Mouse (Mus musculus) kidney, embryonic 15.5 days (tissue): ENCODE data around the gene Drd2. TPM values are rescaled to one million over a fixed set of nuclear protein-coding genes. Genes with fewer than 3 reads are reported as not detected.

Experiments
- ATAC-seq: fragments of 200-750 bp; cut with Nextera tagmentation; replicated peaks from 2 replicates; pipeline ENCODE4 v1.8.0; 2017; ENCODE audit warnings: moderate TSS enrichment; ENCODE audit not compliant: low FRiP score
- H3K27ac ChIP-seq: fragments of 300-500 bp; sonication (generic); 2 replicates; pipeline ENCODE4 v1.5.1; 2015; ENCODE audit warnings: mild to moderate bottlenecking, inconsistent platforms
- H3K27me3 ChIP-seq: fragments of 300-500 bp; sonication (generic); 2 replicates; pipeline ENCODE4 v1.6.1; 2015; ENCODE audit warnings: inconsistent platforms
- H3K36me3 ChIP-seq: fragments of 300-500 bp; sonication (generic); 2 replicates; pipeline ENCODE4 v1.6.1; 2015; ENCODE audit warnings: inconsistent platforms
- H3K4me1 ChIP-seq: fragments of 300-500 bp; sonication (generic); 2 replicates; pipeline ENCODE4 v1.6.1; 2015; ENCODE audit warnings: inconsistent platforms
- H3K4me2 ChIP-seq: fragments of 300-500 bp; sonication (generic); 2 replicates; pipeline ENCODE4 v1.6.1; 2015; ENCODE audit warnings: moderate library complexity, mild to moderate bottlenecking, inconsistent platforms
- H3K4me3 ChIP-seq: fragments of 300-500 bp; sonication (generic); replicated peaks from 2 replicates; pipeline ENCODE4 v1.5.1; 2015; ENCODE audit warnings: mild to moderate bottlenecking, inconsistent platforms
- H3K9ac ChIP-seq: fragments of 300-500 bp; sonication (generic); 2 replicates; pipeline ENCODE4 v1.6.1; 2015; ENCODE audit warnings: mild to moderate bottlenecking, inconsistent platforms
- H3K9me3 ChIP-seq: fragments of 300-500 bp; sonication (generic); replicated peaks from 2 replicates; pipeline ENCODE4 v1.6.1; 2016; ENCODE audit warnings: inconsistent platforms
- WGBS: fragments of 180-500 bp; shearing (Covaris S2); methylation state at CpG from one replicate; pipeline ENCODE4 v1.1.7; 2015; ENCODE audit warnings: mixed read lengths; 5-methylcytosine and 5-hydroxymethylcytosine counted together
- polyA plus RNA-seq: library from polyadenylated mRNA; unstranded; fragments of >200 nt; fragmentation: Nextera tagmentation; extraction: Ambion mirVana; gene quantifications from 2 replicates; pipeline ENCODE4 v1.2.1, GENCODE M21; 2015

Drd2 gene
- polyA plus RNA-seq, 1 experiment from 2014 or later = 0.16 TPM

DNA sequence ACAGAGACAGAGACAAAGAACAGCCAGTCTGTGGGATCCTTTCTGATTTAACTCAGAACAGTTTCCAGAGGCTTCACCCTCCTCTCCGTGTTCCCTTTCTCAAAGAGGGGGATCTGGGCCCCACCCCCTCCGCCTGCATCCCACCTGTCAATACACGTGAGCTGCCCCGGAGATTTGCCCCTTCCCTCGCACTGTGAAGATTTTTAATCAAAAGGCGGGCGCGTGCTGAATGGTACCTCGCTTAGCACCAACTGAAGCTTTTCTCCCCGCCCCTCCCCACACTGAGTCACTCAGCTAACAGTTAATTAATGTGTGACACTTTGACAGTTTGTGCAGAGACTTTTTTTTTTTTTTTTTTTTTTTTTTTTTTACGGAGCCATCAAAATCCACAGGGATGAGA lies 45.7 kb downstream of the Drd2 start:
- Histone ChIP-seq H3K4me2 (no peak overlapping the region), H3K4me3 (no peak overlapping the region), H3K27ac (no peak overlapping the region), H3K9me3 (no peaks in the 10 kb centered on the region), H3K36me3 (no peaks in the 10 kb centered on the region), H3K4me1 (0 out of 2 replicates have a peak, but pooled peaks cover 7% of the 10 kb centered on the region), H3K9ac (no peak overlapping the region), H3K27me3 (no peaks in the 10 kb centered on the region)
- WGBS = 51% methylated on average over 11 of the region's 11 CpGs
- no peak for ATAC-seq

DNA sequence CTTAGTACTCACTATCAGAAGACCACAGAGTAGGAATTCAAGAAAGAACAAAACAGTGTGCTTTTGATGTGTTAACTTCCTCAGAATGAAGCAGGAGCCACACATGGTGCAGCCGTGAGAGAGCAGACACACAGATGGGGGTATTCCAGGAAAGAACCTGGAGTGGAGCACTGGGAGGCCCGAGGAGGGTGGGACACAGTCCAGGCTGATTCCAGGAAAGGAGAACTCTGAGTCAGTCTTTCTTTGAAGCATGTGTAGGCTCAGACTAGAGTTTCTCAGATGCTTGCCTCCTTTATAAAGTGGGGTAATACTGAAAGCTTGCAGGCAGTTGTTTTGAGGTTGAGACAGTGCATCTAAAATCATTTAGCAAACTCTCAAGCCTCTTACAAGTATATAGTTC lies 51.8 kb downstream of the Drd2 start:
- Histone ChIP-seq H3K4me1 (no peaks in the 10 kb centered on the region), H3K9me3 (no peaks in the 10 kb centered on the region), H3K27ac (no peak overlapping the region), H3K4me3 (no peak overlapping the region), H3K36me3 (no peaks in the 10 kb centered on the region), H3K9ac (no peak overlapping the region), H3K4me2 (no peak overlapping the region), H3K27me3 (no peaks in the 10 kb centered on the region)
- WGBS = 54% methylated on average over 2 of the region's 2 CpGs
- ATAC-seq = no peak

DNA sequence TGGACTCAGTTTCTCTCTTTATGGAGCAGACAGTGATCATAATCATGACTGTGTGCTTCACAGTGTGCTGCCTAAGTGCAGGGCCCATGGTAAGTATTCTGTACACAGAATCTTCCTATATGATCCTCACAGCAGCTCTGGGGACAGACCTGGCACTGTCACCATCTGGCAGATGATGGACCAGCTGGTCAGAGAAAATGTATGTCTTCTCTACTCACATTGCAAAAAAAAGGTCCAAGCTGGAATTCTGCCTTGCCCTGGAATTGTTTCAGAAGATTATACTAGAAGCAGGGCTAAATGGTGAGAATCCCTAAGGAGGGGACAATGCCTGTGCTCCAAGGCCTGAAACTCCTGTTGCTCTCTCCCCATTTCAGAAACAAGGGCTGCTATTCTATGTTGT lies 55.6 kb downstream of the Drd2 start:
- H3K4me2 ChIP-seq = no peak overlapping the region
- no peaks in the 10 kb centered on the region for H3K9me3 ChIP-seq
- no peaks in the 10 kb centered on the region for H3K4me1 ChIP-seq
- no peaks in the 10 kb centered on the region for H3K36me3 ChIP-seq
- ATAC-seq = no peak
- no peak overlapping the region for H3K9ac ChIP-seq
- no peak overlapping the region for H3K27ac ChIP-seq
- no peak overlapping the region for H3K4me3 ChIP-seq
- H3K27me3 ChIP-seq = no peaks in the 10 kb centered on the region

DNA sequence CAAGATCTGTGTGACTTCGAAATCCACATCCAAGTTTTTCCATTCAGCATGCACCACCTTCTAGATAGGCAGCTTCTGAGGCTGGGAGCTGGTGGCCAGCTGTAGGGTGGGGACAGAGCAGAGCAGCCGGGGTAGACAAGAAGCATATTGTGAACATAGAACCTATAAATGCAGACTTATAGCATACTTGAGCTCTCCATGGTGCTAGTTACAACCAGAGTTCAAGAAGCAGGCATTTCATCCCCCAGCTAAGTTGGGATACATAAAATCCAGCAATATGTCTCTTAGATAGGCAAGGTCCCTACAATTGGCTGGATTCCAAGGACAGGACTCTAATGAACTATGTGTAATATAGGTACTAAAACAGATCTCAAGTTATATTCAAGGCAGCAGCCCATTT lies 63.3 kb downstream of the Drd2 start:
- H3K27me3 ChIP-seq = no peaks in the 10 kb centered on the region
- H3K9ac ChIP-seq = no peak overlapping the region
- ATAC-seq = no peak
- no peaks in the 10 kb centered on the region for H3K4me1 ChIP-seq
- no peak overlapping the region for H3K4me2 ChIP-seq
- no peaks in the 10 kb centered on the region for H3K9me3 ChIP-seq
- no peak overlapping the region for H3K27ac ChIP-seq
- 66% methylated on average over 2 of the region's 2 CpGs for WGBS
- no peaks in the 10 kb centered on the region for H3K36me3 ChIP-seq
- no peak overlapping the region for H3K4me3 ChIP-seq

DNA sequence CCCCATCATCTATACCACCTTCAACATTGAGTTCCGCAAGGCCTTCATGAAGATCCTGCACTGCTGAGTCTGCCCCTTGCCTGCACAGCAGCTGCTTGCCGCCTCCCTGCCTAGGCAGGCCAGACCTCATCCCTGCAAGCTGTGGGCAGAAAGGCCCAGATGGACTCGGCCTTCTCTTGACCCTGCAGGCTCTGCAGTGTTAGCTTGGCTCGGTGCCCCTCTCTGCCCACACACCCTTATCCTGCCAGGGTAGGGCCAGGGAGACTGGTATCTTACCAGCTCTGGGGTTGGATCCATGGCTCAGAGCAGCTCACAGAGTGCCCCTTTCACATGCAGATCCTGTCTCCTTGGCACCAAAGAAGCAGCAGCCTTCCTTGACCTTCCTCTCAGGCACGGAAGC lies 66.6 kb downstream of the Drd2 start:
- Histone ChIP-seq H3K9me3 (no peaks in the 10 kb centered on the region), H3K27ac (no peak overlapping the region), H3K36me3 (no peaks in the 10 kb centered on the region), H3K4me2 (no peak overlapping the region), H3K27me3 (no peaks in the 10 kb centered on the region), H3K4me1 (no peaks in the 10 kb centered on the region), H3K9ac (no peak overlapping the region), H3K4me3 (no peak overlapping the region)
- ATAC-seq = no peak
- WGBS = 89% methylated on average over 5 of the region's 5 CpGs

DNA sequence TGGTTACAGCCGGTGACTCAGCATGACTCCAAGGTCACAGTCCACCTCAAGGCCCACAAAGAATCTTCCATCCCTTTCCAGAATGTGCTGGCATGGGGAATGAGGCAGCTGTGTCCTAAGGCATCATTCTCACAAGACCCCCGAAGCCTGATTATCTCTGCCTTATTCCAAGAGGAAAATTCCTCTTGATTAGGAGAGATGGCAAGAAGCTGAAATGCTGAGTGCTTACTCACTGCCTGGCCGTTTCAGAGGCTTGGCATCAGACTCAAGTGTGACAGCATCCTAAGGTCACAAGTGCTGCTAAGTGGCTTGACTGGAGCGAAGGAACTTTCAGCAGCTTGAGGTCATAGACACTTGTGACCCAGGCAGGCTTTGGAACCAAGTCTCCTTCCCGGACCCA lies 70.2 kb downstream of the Drd2 start:
- Histone ChIP-seq H3K4me1 (no peaks in the 10 kb centered on the region), H3K4me2 (no peak overlapping the region), H3K27me3 (no peaks in the 10 kb centered on the region), H3K27ac (no peak overlapping the region), H3K9me3 (no peaks in the 10 kb centered on the region), H3K36me3 (no peaks in the 10 kb centered on the region), H3K4me3 (no peak overlapping the region), H3K9ac (no peak overlapping the region)
- 88% methylated on average over 5 of the region's 5 CpGs for WGBS
- no peak for ATAC-seq

DNA sequence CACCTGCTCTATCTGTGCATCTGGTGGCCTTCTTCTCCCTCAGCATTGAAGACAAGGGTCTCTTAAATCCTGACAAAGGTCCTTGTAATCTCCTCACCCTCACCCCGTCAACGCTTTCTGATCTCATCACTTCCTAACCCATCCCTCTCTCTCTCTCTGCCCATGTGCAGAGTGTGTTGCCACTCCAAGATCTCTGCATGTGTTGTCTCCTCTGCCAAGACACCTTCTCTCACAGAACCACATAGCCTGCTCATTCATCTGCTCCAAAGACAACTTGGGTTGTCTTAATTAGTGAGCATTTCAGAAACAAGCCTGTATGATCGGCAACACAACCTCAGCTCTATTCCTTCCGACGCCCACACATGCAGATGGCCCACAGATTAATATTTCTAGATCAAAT lies 83.4 kb downstream of the Drd2 start:
- H3K27ac ChIP-seq = no peak overlapping the region
- no peaks in the 10 kb centered on the region for H3K27me3 ChIP-seq
- 87% methylated on average over 5 of the region's 5 CpGs for WGBS
- H3K9ac ChIP-seq = no peak overlapping the region
- no peak for ATAC-seq
- no peaks in the 10 kb centered on the region for H3K9me3 ChIP-seq
- no peaks in the 10 kb centered on the region for H3K4me1 ChIP-seq
- no peaks in the 10 kb centered on the region for H3K36me3 ChIP-seq
- no peak overlapping the region for H3K4me2 ChIP-seq
- H3K4me3 ChIP-seq = no peak overlapping the region

DNA sequence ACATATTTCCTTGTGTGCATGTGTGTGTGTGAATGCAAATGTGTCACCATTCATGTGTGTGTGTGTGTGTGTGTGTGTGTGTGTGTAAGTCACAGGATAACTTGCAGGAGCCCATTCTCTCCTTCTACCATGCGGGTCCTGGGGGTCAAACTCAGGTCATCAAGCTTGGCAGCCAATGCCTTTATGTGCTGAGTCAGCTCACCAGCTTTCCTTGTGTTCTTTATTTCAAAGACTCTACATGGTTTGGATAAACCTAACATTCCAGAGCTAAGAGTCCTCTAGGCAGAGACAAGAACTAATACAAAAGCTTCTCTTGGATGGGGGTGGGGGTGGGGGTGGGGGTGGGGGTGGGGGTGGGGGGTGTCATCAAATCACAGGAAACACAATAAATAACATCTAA lies 85.2 kb downstream of the Drd2 start:
- Histone ChIP-seq H3K9me3 (no peaks in the 10 kb centered on the region), H3K27me3 (no peaks in the 10 kb centered on the region), H3K36me3 (no peaks in the 10 kb centered on the region), H3K9ac (no peak overlapping the region), H3K4me1 (no peaks in the 10 kb centered on the region), H3K27ac (no peak overlapping the region), H3K4me3 (no peak overlapping the region), H3K4me2 (no peak overlapping the region)
- no peak for ATAC-seq
- 55% methylated on average over 1 of the region's 1 CpGs for WGBS

DNA sequence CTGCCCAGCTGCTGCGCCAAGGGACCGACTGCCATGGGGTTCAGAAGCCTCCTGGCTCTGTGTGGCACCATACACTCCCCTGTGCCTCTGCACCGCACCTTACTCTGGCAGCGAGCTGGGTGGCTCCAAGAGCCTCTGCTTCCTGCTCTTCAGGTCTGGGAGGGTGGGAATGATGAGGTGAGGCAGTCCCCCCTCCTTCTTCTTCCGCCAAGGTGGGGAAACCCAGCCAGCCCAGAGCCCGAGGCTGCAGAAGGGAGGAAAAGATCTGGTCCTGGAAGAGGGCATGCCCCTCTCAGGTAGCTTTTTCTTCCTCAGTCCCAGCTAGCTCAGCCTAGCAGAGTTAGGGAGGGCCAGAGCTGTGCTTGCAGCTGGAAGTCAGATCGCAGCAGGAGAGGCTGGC lies 86.5 kb downstream of the Drd2 start, which contains the start of gene Ankk1:
Gene Ankk1, minus strand, starts transcription at position 101 of the 400 bp plus-strand sequence.
- Histone ChIP-seq H3K27ac (no peak within 1 kb of the TSS), H3K4me2 (no peak within 1 kb of the TSS), H3K9me3 (no peaks in the 10 kb centered on the region), H3K36me3 (no peaks in the 10 kb centered on the region), H3K4me3 (no peak within 1 kb of the TSS), H3K27me3 (no peaks in the 10 kb centered on the region), H3K4me1 (no peaks in the 10 kb centered on the region), H3K9ac (no peak within 1 kb of the TSS)
- ATAC-seq = no peak
- 78% methylated on average over 7 of the region's 7 CpGs for WGBS

DNA sequence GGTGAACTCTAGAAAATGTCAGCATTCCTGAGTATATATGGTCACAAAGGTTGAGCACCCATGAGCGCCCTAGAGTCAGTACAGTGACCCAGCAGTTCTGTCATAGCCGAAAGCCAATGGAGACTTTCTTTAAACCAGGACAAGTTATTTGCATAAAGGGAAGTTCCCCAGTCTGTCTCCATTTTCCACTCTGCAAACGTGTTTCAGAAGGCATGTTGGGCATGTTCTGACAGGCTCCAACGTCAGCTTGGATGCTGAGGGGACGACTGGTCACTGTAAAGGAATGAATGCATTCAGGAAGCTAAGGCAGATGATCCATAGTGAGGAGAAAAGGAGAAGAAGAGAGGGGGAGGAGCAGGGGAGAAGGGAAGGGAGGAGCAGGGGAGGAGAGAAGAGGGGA lies 87.1 kb downstream of the Drd2 start:
- Histone ChIP-seq H3K27ac (no peak overlapping the region), H3K9me3 (no peaks in the 10 kb centered on the region), H3K4me2 (no peak overlapping the region), H3K36me3 (no peaks in the 10 kb centered on the region), H3K4me1 (no peaks in the 10 kb centered on the region), H3K4me3 (no peak overlapping the region), H3K27me3 (no peaks in the 10 kb centered on the region), H3K9ac (no peak overlapping the region)
- no peak for ATAC-seq
- WGBS = 65% methylated on average over 5 of the region's 5 CpGs

DNA sequence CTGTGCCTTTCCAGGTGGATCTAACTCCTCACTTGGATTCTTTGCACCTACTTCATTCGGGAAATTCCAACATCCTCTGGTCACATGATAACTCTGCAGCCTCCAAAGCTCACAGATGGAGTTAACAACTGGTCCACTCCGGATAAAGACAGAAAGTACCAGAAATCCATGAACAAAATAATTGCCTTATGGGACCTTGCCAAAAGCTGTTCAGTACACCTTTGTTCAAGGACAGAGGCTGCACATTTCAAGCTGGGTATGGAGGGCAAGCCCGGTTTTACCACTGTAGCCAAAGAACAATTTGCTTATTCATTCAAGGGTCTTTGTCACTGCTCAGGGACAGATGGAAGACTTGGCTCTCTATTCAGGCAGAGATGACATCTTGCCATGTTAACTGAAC lies 102.2 kb downstream of the Drd2 start:
- 86% methylated on average over 3 of the region's 3 CpGs for WGBS
- Histone ChIP-seq H3K4me3 (no peak overlapping the region), H3K36me3 (no peaks in the 10 kb centered on the region), H3K27me3 (no peaks in the 10 kb centered on the region), H3K9ac (no peak overlapping the region), H3K4me1 (no peaks in the 10 kb centered on the region), H3K9me3 (no peaks in the 10 kb centered on the region), H3K4me2 (no peak overlapping the region), H3K27ac (no peak overlapping the region)
- ATAC-seq = no peak

DNA sequence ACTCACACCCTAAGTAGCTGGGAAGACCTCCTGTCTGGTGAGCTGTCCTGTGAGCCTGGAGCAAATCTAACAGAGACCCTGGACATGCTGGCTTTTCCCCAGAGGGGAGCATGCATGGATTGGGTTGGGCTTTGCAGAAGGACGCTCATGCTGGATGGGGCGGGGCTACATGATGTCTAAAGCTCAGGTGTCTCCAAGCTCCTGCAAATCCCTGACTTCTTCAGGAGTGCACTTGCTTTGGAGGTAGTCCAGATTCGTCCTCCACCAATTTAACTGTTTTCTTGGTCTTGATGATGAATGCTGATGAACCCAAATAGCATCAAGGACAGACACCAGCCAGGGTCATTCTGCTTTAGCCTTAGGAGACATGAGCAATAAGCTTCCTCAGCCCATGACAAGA lies 110.1 kb downstream of the Drd2 start:
- no peak overlapping the region for H3K9ac ChIP-seq
- no peaks in the 10 kb centered on the region for H3K27me3 ChIP-seq
- no peaks in the 10 kb centered on the region for H3K9me3 ChIP-seq
- no peaks in the 10 kb centered on the region for H3K4me1 ChIP-seq
- no peak overlapping the region for H3K27ac ChIP-seq
- H3K36me3 ChIP-seq = no peaks in the 10 kb centered on the region
- no peak for ATAC-seq
- WGBS = 80% methylated on average over 3 of the region's 3 CpGs
- H3K4me3 ChIP-seq = no peak overlapping the region
- H3K4me2 ChIP-seq = no peak overlapping the region

DNA sequence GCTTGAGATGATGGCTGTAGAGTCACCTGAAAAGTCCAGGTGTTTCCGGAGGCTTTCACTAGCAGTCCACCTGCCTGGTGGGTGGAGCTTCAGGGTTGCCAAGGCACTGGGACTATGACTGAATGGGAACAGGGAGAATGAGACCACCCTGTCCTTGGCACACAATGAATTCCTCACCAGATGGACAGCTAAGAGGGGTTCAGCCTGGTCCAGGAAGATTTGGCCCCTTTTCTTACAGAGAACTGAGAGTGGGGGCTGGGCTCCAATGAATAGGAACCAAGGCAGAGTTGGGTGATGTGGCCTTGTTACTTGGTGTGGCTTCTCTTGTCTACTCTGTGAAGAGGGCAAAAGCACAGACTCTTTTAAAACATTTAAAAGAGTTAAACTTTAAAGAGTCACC lies 112.0 kb downstream of the Drd2 start:
- WGBS = 91% methylated on average over 1 of the region's 1 CpGs
- Histone ChIP-seq H3K27me3 (no peaks in the 10 kb centered on the region), H3K27ac (no peak overlapping the region), H3K9ac (no peak overlapping the region), H3K9me3 (no peaks in the 10 kb centered on the region), H3K4me2 (no peak overlapping the region), H3K4me1 (no peaks in the 10 kb centered on the region), H3K4me3 (no peak overlapping the region), H3K36me3 (no peaks in the 10 kb centered on the region)
- no peak for ATAC-seq
